Mouse (Mus musculus): ENCODE measurements at regions not wholly inside any gene's neighbourhood (a gene's known extent, or its start where the extent isn't known, plus 50 kb on each side); places are given as distances from the start of the nearest gene placed in this dataset.

- Histone ChIP-seq H3K27ac (replicated peaks in 1 of 2; ENCODE audit: control insufficient read depth in 1 of 2, insufficient read depth in 1 of 2, low read depth in 2 of 2, low read length in 2 of 2) (no peak overlapping the region), H3K9me3 (ENCODE audit: control insufficient read depth, low read length) (no peaks in the 10 kb centered on the region), H3K4me3 (ENCODE audit: control insufficient read depth in 1 of 2, insufficient read depth in 1 of 2, low read depth in 1 of 2, low read length in 2 of 2) (no peak overlapping the region), H3K9ac (ENCODE audit: low read length) (no peak overlapping the region), H3K36me3 (ENCODE audit: control insufficient read depth, insufficient read depth, low read length) (no peaks in the 10 kb centered on the region), H3K27me3 (ENCODE audit: control insufficient read depth, insufficient read depth, low read length) (no peaks in the 10 kb centered on the region), H3K4me1 (ENCODE audit: control insufficient read depth in 2 of 2, insufficient read depth in 2 of 2, low read length in 2 of 2) (no peaks in the 10 kb centered on the region), H3K4me2 (ENCODE audit: low read length) (no peak overlapping the region)
- WGBS = 79% methylated on average over 4 of the region's 4 CpGs
- ATAC-seq (ENCODE audit: insufficient number of reproducible peaks, insufficient read depth, low FRiP score, low read depth) = no peak
These were observed 252.1 kb upstream of the Actbl2 start for GRCm38 (mm10) chr13:111002670-111003069.

GRCm38 (mm10) chr13:111014142-111014541 is 240.7 kb upstream of the Actbl2 start:
- Histone ChIP-seq H3K27me3 (ENCODE audit: control insufficient read depth, insufficient read depth, low read length) (no peaks in the 10 kb centered on the region), H3K4me2 (ENCODE audit: low read length) (no peak overlapping the region)

GRCm38 (mm10) chr13:111030111-111030510 is 224.7 kb upstream of the Actbl2 start:
- 50% methylated on average over 2 of the region's 2 CpGs for WGBS

More at GRCm38 (mm10) chr13:111014142-111014541, 240.7 kb upstream of the Actbl2 start:
- Histone ChIP-seq H3K4me3 (ENCODE audit: control insufficient read depth in 1 of 2, insufficient read depth in 1 of 2, low read depth in 1 of 2, low read length in 2 of 2) (no peak overlapping the region), H3K4me1 (ENCODE audit: control insufficient read depth in 2 of 2, insufficient read depth in 2 of 2, low read length in 2 of 2) (no peaks in the 10 kb centered on the region), H3K36me3 (ENCODE audit: control insufficient read depth, insufficient read depth, low read length) (no peaks in the 10 kb centered on the region), H3K9me3 (ENCODE audit: control insufficient read depth, low read length) (no peaks in the 10 kb centered on the region), H3K9ac (ENCODE audit: low read length) (no peak overlapping the region), H3K27ac (replicated peaks in 1 of 2; ENCODE audit: control insufficient read depth in 1 of 2, insufficient read depth in 1 of 2, low read depth in 2 of 2, low read length in 2 of 2) (no peak overlapping the region)
- no peak for ATAC-seq (ENCODE audit: insufficient number of reproducible peaks, insufficient read depth, low FRiP score, low read depth)
- WGBS = 85% methylated on average over 4 of the region's 4 CpGs

GRCm38 (mm10) chr13:111031633-111032032 is 223.2 kb upstream of the Actbl2 start:
- H3K36me3 ChIP-seq (ENCODE audit: control insufficient read depth, insufficient read depth, low read length) = no peaks in the 10 kb centered on the region

More at GRCm38 (mm10) chr13:111030111-111030510, 224.7 kb upstream of the Actbl2 start:
- Histone ChIP-seq H3K4me3 (ENCODE audit: control insufficient read depth in 1 of 2, insufficient read depth in 1 of 2, low read depth in 1 of 2, low read length in 2 of 2) (no peak overlapping the region), H3K36me3 (ENCODE audit: control insufficient read depth, insufficient read depth, low read length) (no peaks in the 10 kb centered on the region), H3K27me3 (ENCODE audit: control insufficient read depth, insufficient read depth, low read length) (no peaks in the 10 kb centered on the region), H3K9me3 (ENCODE audit: control insufficient read depth, low read length) (no peaks in the 10 kb centered on the region), H3K4me1 (ENCODE audit: control insufficient read depth in 2 of 2, insufficient read depth in 2 of 2, low read length in 2 of 2) (no peaks in the 10 kb centered on the region), H3K9ac (ENCODE audit: low read length) (no peak overlapping the region), H3K27ac (replicated peaks in 1 of 2; ENCODE audit: control insufficient read depth in 1 of 2, insufficient read depth in 1 of 2, low read depth in 2 of 2, low read length in 2 of 2) (no peak overlapping the region), H3K4me2 (ENCODE audit: low read length) (no peak overlapping the region)
- no peak for ATAC-seq (ENCODE audit: insufficient number of reproducible peaks, insufficient read depth, low FRiP score, low read depth)

GRCm38 (mm10) chr13:111043637-111044036 is 211.2 kb upstream of the Actbl2 start:
- ATAC-seq (ENCODE audit: insufficient number of reproducible peaks, insufficient read depth, low FRiP score, low read depth) = no peak

More at GRCm38 (mm10) chr13:111031633-111032032, 223.2 kb upstream of the Actbl2 start:
- Histone ChIP-seq H3K9ac (ENCODE audit: low read length) (no peak overlapping the region), H3K4me2 (ENCODE audit: low read length) (no peak overlapping the region), H3K9me3 (ENCODE audit: control insufficient read depth, low read length) (no peaks in the 10 kb centered on the region), H3K27me3 (ENCODE audit: control insufficient read depth, insufficient read depth, low read length) (no peaks in the 10 kb centered on the region), H3K4me1 (ENCODE audit: control insufficient read depth in 2 of 2, insufficient read depth in 2 of 2, low read length in 2 of 2) (no peaks in the 10 kb centered on the region), H3K27ac (replicated peaks in 1 of 2; ENCODE audit: control insufficient read depth in 1 of 2, insufficient read depth in 1 of 2, low read depth in 2 of 2, low read length in 2 of 2) (no peak overlapping the region), H3K4me3 (ENCODE audit: control insufficient read depth in 1 of 2, insufficient read depth in 1 of 2, low read depth in 1 of 2, low read length in 2 of 2) (no peak overlapping the region)
- WGBS = 59% methylated on average over 1 of the region's 1 CpGs
- ATAC-seq (ENCODE audit: insufficient number of reproducible peaks, insufficient read depth, low FRiP score, low read depth) = no peak

GRCm38 (mm10) chr13:111044328-111045002 is 210.3 kb upstream of the Actbl2 start:
- WGBS = 29% methylated on average over 10 of the region's 10 CpGs
- Histone ChIP-seq H3K9me3 (ENCODE audit: control insufficient read depth, low read length) (no peaks in the 10 kb centered on the region), H3K27ac (replicated peaks in 1 of 2; ENCODE audit: control insufficient read depth in 1 of 2, insufficient read depth in 1 of 2, low read depth in 2 of 2, low read length in 2 of 2) (peak overlapping the region in 1 of 2 experiments; percentile 25; a peak in 2 of 4 replicates), H3K4me2 (ENCODE audit: low read length) (peak overlapping the region; percentile 23), H3K4me3 (ENCODE audit: control insufficient read depth in 1 of 2, insufficient read depth in 1 of 2, low read depth in 1 of 2, low read length in 2 of 2) (no peak overlapping the region), H3K36me3 (ENCODE audit: control insufficient read depth, insufficient read depth, low read length) (no peaks in the 10 kb centered on the region), H3K27me3 (ENCODE audit: control insufficient read depth, insufficient read depth, low read length) (no peaks in the 10 kb centered on the region), H3K4me1 (ENCODE audit: control insufficient read depth in 2 of 2, insufficient read depth in 2 of 2, low read length in 2 of 2) (peaks cover 2 to 9% of the 10 kb centered on the region in 2 experiments; a peak in 3 of 4 replicates), H3K9ac (ENCODE audit: low read length) (no peak overlapping the region)
- ATAC-seq (ENCODE audit: insufficient number of reproducible peaks, insufficient read depth, low FRiP score, low read depth) = peak; percentile 82

More at GRCm38 (mm10) chr13:111043637-111044036, 211.2 kb upstream of the Actbl2 start:
- H3K4me2 ChIP-seq (ENCODE audit: low read length) = no peak overlapping the region
- 52% methylated on average over 2 of the region's 2 CpGs for WGBS
- no peak overlapping the region for H3K4me3 ChIP-seq (ENCODE audit: control insufficient read depth in 1 of 2, insufficient read depth in 1 of 2, low read depth in 1 of 2, low read length in 2 of 2)
- no peak overlapping the region for H3K9ac ChIP-seq (ENCODE audit: low read length)
- no peaks in the 10 kb centered on the region for H3K9me3 ChIP-seq (ENCODE audit: control insufficient read depth, low read length)
- H3K27me3 ChIP-seq (ENCODE audit: control insufficient read depth, insufficient read depth, low read length) = no peaks in the 10 kb centered on the region
- no peaks in the 10 kb centered on the region for H3K36me3 ChIP-seq (ENCODE audit: control insufficient read depth, insufficient read depth, low read length)
- no peak overlapping the region for H3K27ac ChIP-seq (replicated peaks in 1 of 2; ENCODE audit: control insufficient read depth in 1 of 2, insufficient read depth in 1 of 2, low read depth in 2 of 2, low read length in 2 of 2)
- H3K4me1 ChIP-seq (ENCODE audit: control insufficient read depth in 2 of 2, insufficient read depth in 2 of 2, low read length in 2 of 2) = peaks cover 2 to 9% of the 10 kb centered on the region in 2 experiments; a peak in 3 of 4 replicates

- peaks cover 0 to 5% of the 10 kb centered on the region in 2 experiments; a peak in 1 of 4 replicates for H3K4me1 ChIP-seq (ENCODE audit: control insufficient read depth in 2 of 2, insufficient read depth in 2 of 2, low read length in 2 of 2)
- H3K36me3 ChIP-seq (ENCODE audit: control insufficient read depth, insufficient read depth, low read length) = no peaks in the 10 kb centered on the region
- H3K4me3 ChIP-seq (ENCODE audit: control insufficient read depth in 1 of 2, insufficient read depth in 1 of 2, low read depth in 1 of 2, low read length in 2 of 2) = no peak overlapping the region
- H3K27me3 ChIP-seq (ENCODE audit: control insufficient read depth, insufficient read depth, low read length) = no peaks in the 10 kb centered on the region
- no peak overlapping the region for H3K4me2 ChIP-seq (ENCODE audit: low read length)
- ATAC-seq (ENCODE audit: insufficient number of reproducible peaks, insufficient read depth, low FRiP score, low read depth) = no peak
- 42% methylated on average over 6 of the region's 6 CpGs for WGBS
- no peak overlapping the region for H3K9ac ChIP-seq (ENCODE audit: low read length)
- H3K27ac ChIP-seq (replicated peaks in 1 of 2; ENCODE audit: control insufficient read depth in 1 of 2, insufficient read depth in 1 of 2, low read depth in 2 of 2, low read length in 2 of 2) = no peak overlapping the region
- H3K9me3 ChIP-seq (ENCODE audit: control insufficient read depth, low read length) = no peaks in the 10 kb centered on the region
These were observed 204.7 kb upstream of the Actbl2 start for GRCm38 (mm10) chr13:111050097-111050496.

GRCm38 (mm10) chr13:111055817-111056216 is 199.0 kb upstream of the Actbl2 start:
- H3K9me3 ChIP-seq (ENCODE audit: control insufficient read depth, low read length) = no peaks in the 10 kb centered on the region
- no peaks in the 10 kb centered on the region for H3K27me3 ChIP-seq (ENCODE audit: control insufficient read depth, insufficient read depth, low read length)
- no peak overlapping the region for H3K4me2 ChIP-seq (ENCODE audit: low read length)
- H3K4me1 ChIP-seq (ENCODE audit: control insufficient read depth in 2 of 2, insufficient read depth in 2 of 2, low read length in 2 of 2) = no peaks in the 10 kb centered on the region
- WGBS = 72% methylated on average over 2 of the region's 2 CpGs
- no peaks in the 10 kb centered on the region for H3K36me3 ChIP-seq (ENCODE audit: control insufficient read depth, insufficient read depth, low read length)
- H3K4me3 ChIP-seq (ENCODE audit: control insufficient read depth in 1 of 2, insufficient read depth in 1 of 2, low read depth in 1 of 2, low read length in 2 of 2) = no peak overlapping the region
- ATAC-seq (ENCODE audit: insufficient number of reproducible peaks, insufficient read depth, low FRiP score, low read depth) = no peak
- no peak overlapping the region for H3K9ac ChIP-seq (ENCODE audit: low read length)
- no peak overlapping the region for H3K27ac ChIP-seq (replicated peaks in 1 of 2; ENCODE audit: control insufficient read depth in 1 of 2, insufficient read depth in 1 of 2, low read depth in 2 of 2, low read length in 2 of 2)

Data from heart, embryonic 14.5 days (tissue).